Mouse (Mus musculus): ENCODE data around the gene Nacc2. TPM values are rescaled to one million over a fixed set of nuclear protein-coding genes. Genes with fewer than 3 reads are reported as not detected.

Gene Nacc2
- polyA plus RNA-seq, 1 experiment from 2014 or later = 8.2 TPM

GRCm38 (mm10) chr2:26099260-26099659, 23.8 kb downstream of the Nacc2 start:
- Histone ChIP-seq H3K27ac (replicated peaks; ENCODE audit: low read depth, low read length) (no peak overlapping the region), H3K36me3 (ENCODE audit: control insufficient read depth, insufficient read depth, low read length) (no peaks in the 10 kb centered on the region), H3K9ac (replicated peaks; ENCODE audit: low read length) (no peak overlapping the region), H3K9me3 (ENCODE audit: control insufficient read depth, low read length) (no peaks in the 10 kb centered on the region), H3K4me3 (replicated peaks; ENCODE audit: low read depth, low read length) (no peak overlapping the region), H3K4me2 (ENCODE audit: low read length) (no peak overlapping the region), H3K27me3 (ENCODE audit: control insufficient read depth, insufficient read depth, low read length) (no peaks in the 10 kb centered on the region), H3K4me1 (ENCODE audit: control insufficient read depth, insufficient read depth, low read length) (peaks cover 5% of the 10 kb centered on the region)
- ATAC-seq (ENCODE audit: low FRiP score, low TSS enrichment) (no peak), DNase-seq (no peak)
- WGBS = 90% methylated on average over 5 of the region's 5 CpGs

GRCm38 (mm10) chr2:26093897-26094296, 29.1 kb downstream of the Nacc2 start:
- WGBS = 83% methylated on average over 7 of the region's 7 CpGs
- DNase-seq = no peak
- no peak for ATAC-seq (ENCODE audit: low FRiP score, low TSS enrichment)
- no peaks in the 10 kb centered on the region for H3K27me3 ChIP-seq (ENCODE audit: control insufficient read depth, insufficient read depth, low read length)
- no peak overlapping the region for H3K4me2 ChIP-seq (ENCODE audit: low read length)
- H3K4me1 ChIP-seq (ENCODE audit: control insufficient read depth, insufficient read depth, low read length) = peaks cover 15% of the 10 kb centered on the region
- no peak overlapping the region for H3K4me3 ChIP-seq (replicated peaks; ENCODE audit: low read depth, low read length)
- no peak overlapping the region for H3K9ac ChIP-seq (replicated peaks; ENCODE audit: low read length)
- H3K27ac ChIP-seq (replicated peaks; ENCODE audit: low read depth, low read length) = no peak overlapping the region
- no peaks in the 10 kb centered on the region for H3K9me3 ChIP-seq (ENCODE audit: control insufficient read depth, low read length)
- no peaks in the 10 kb centered on the region for H3K36me3 ChIP-seq (ENCODE audit: control insufficient read depth, insufficient read depth, low read length)

GRCm38 (mm10) chr2:26091771-26092393, 31.1 kb downstream of the Nacc2 start:
- Histone ChIP-seq H3K4me2 (ENCODE audit: low read length) (peak overlapping the region; percentile 93), H3K36me3 (ENCODE audit: control insufficient read depth, insufficient read depth, low read length) (no peaks in the 10 kb centered on the region), H3K4me1 (ENCODE audit: control insufficient read depth, insufficient read depth, low read length) (peaks cover 10% of the 10 kb centered on the region; the same call in 1 of the 2 replicates), H3K9ac (replicated peaks; ENCODE audit: low read length) (peak overlapping the region; percentile 90), H3K27ac (replicated peaks; ENCODE audit: low read depth, low read length) (peak overlapping the region; percentile 86), H3K27me3 (ENCODE audit: control insufficient read depth, insufficient read depth, low read length) (no peaks in the 10 kb centered on the region), H3K9me3 (ENCODE audit: control insufficient read depth, low read length) (no peaks in the 10 kb centered on the region), H3K4me3 (replicated peaks; ENCODE audit: low read depth, low read length) (peak overlapping the region; percentile 78)
- DNase-seq = peak; percentile 83
- under 1% methylated on average over 24 of the region's 24 CpGs for WGBS
- ATAC-seq (ENCODE audit: low FRiP score, low TSS enrichment) = peak; percentile 74

GRCm38 (mm10) chr2:26090876-26091770, 31.9 kb downstream of the Nacc2 start:
- DNase-seq (peak; percentile 70), ATAC-seq (ENCODE audit: low FRiP score, low TSS enrichment) (peak; percentile 41)
- Histone ChIP-seq H3K27me3 (ENCODE audit: control insufficient read depth, insufficient read depth, low read length) (no peaks in the 10 kb centered on the region), H3K27ac (replicated peaks; ENCODE audit: low read depth, low read length) (peak overlapping the region; percentile 86), H3K9ac (replicated peaks; ENCODE audit: low read length) (peak overlapping the region; percentile 90), H3K36me3 (ENCODE audit: control insufficient read depth, insufficient read depth, low read length) (no peaks in the 10 kb centered on the region; the same call in 1 of the 2 replicates), H3K4me1 (ENCODE audit: control insufficient read depth, insufficient read depth, low read length) (peaks cover 10% of the 10 kb centered on the region; the same call in 1 of the 2 replicates), H3K4me3 (replicated peaks; ENCODE audit: low read depth, low read length) (peak overlapping the region; percentile 78), H3K9me3 (ENCODE audit: control insufficient read depth, low read length) (no peaks in the 10 kb centered on the region), H3K4me2 (ENCODE audit: low read length) (peak overlapping the region; percentile 93)
- WGBS = under 1% methylated on average over 37 of the region's 39 CpGs

- WGBS = 79% methylated on average over 2 of the region's 2 CpGs
- Histone ChIP-seq H3K36me3 (ENCODE audit: control insufficient read depth, insufficient read depth, low read length) (no peaks in the 10 kb centered on the region; the same call in 1 of the 2 replicates), H3K9me3 (ENCODE audit: control insufficient read depth, low read length) (no peaks in the 10 kb centered on the region), H3K27me3 (ENCODE audit: control insufficient read depth, insufficient read depth, low read length) (no peaks in the 10 kb centered on the region), H3K4me2 (ENCODE audit: low read length) (no peak overlapping the region), H3K4me1 (ENCODE audit: control insufficient read depth, insufficient read depth, low read length) (peaks cover 10% of the 10 kb centered on the region; the same call in 1 of the 2 replicates), H3K27ac (replicated peaks; ENCODE audit: low read depth, low read length) (no peak overlapping the region), H3K9ac (replicated peaks; ENCODE audit: low read length) (no peak overlapping the region), H3K4me3 (replicated peaks; ENCODE audit: low read depth, low read length) (no peak overlapping the region)
- DNase-seq (no peak), ATAC-seq (ENCODE audit: low FRiP score, low TSS enrichment) (no peak)
These were observed 34.0 kb downstream of the Nacc2 start for GRCm38 (mm10) chr2:26089005-26089404.

- H3K4me3 ChIP-seq (replicated peaks; ENCODE audit: low read depth, low read length) = no peak overlapping the region
- no peak overlapping the region for H3K27ac ChIP-seq (replicated peaks; ENCODE audit: low read depth, low read length)
- H3K27me3 ChIP-seq (ENCODE audit: control insufficient read depth, insufficient read depth, low read length) = no peaks in the 10 kb centered on the region
- no peaks in the 10 kb centered on the region; the same call in 1 of the 2 replicates for H3K36me3 ChIP-seq (ENCODE audit: control insufficient read depth, insufficient read depth, low read length)
- no peaks in the 10 kb centered on the region for H3K9me3 ChIP-seq (ENCODE audit: control insufficient read depth, low read length)
- DNase-seq = no peak
- ATAC-seq (ENCODE audit: low FRiP score, low TSS enrichment) = no peak
- no peak overlapping the region for H3K4me2 ChIP-seq (ENCODE audit: low read length)
- 0 out of 2 replicates have a peak, but pooled peaks cover 4% of the 10 kb centered on the region for H3K4me1 ChIP-seq (ENCODE audit: control insufficient read depth, insufficient read depth, low read length)
- no peak overlapping the region for H3K9ac ChIP-seq (replicated peaks; ENCODE audit: low read length)
- 85% methylated on average over 4 of the region's 4 CpGs for WGBS
These were observed 36.0 kb downstream of the Nacc2 start for GRCm38 (mm10) chr2:26086926-26087600.

GRCm38 (mm10) chr2:26086505-26086904, 36.5 kb downstream of the Nacc2 start:
- no peaks in the 10 kb centered on the region; the same call in 1 of the 2 replicates for H3K36me3 ChIP-seq (ENCODE audit: control insufficient read depth, insufficient read depth, low read length)
- WGBS = 78% methylated on average over 4 of the region's 4 CpGs
- no peak overlapping the region for H3K27ac ChIP-seq (replicated peaks; ENCODE audit: low read depth, low read length)
- H3K4me2 ChIP-seq (ENCODE audit: low read length) = no peak overlapping the region
- H3K4me1 ChIP-seq (ENCODE audit: control insufficient read depth, insufficient read depth, low read length) = 0 out of 2 replicates have a peak, but pooled peaks cover 4% of the 10 kb centered on the region
- no peak overlapping the region for H3K9ac ChIP-seq (replicated peaks; ENCODE audit: low read length)
- H3K9me3 ChIP-seq (ENCODE audit: control insufficient read depth, low read length) = no peaks in the 10 kb centered on the region
- ATAC-seq (ENCODE audit: low FRiP score, low TSS enrichment) (no peak), DNase-seq (no peak)
- no peak overlapping the region for H3K4me3 ChIP-seq (replicated peaks; ENCODE audit: low read depth, low read length)
- no peaks in the 10 kb centered on the region for H3K27me3 ChIP-seq (ENCODE audit: control insufficient read depth, insufficient read depth, low read length)

- H3K4me1 ChIP-seq (ENCODE audit: control insufficient read depth, insufficient read depth, low read length) = no peaks in the 10 kb centered on the region
- no peak overlapping the region for H3K9ac ChIP-seq (replicated peaks; ENCODE audit: low read length)
- 86% methylated on average over 4 of the region's 4 CpGs for WGBS
- ATAC-seq (ENCODE audit: low FRiP score, low TSS enrichment) (no peak), DNase-seq (no peak)
- H3K4me3 ChIP-seq (replicated peaks; ENCODE audit: low read depth, low read length) = no peak overlapping the region
- no peaks in the 10 kb centered on the region; the same call in 1 of the 2 replicates for H3K36me3 ChIP-seq (ENCODE audit: control insufficient read depth, insufficient read depth, low read length)
- no peak overlapping the region for H3K27ac ChIP-seq (replicated peaks; ENCODE audit: low read depth, low read length)
- no peaks in the 10 kb centered on the region for H3K9me3 ChIP-seq (ENCODE audit: control insufficient read depth, low read length)
- H3K4me2 ChIP-seq (ENCODE audit: low read length) = no peak overlapping the region
- H3K27me3 ChIP-seq (ENCODE audit: control insufficient read depth, insufficient read depth, low read length) = no peaks in the 10 kb centered on the region
These were observed 40.1 kb downstream of the Nacc2 start for GRCm38 (mm10) chr2:26082883-26083282.
